Mouse (Mus musculus): Measurements from ENCODE around the gene Ubap2. TPM values are rescaled to one million over a fixed set of nuclear protein-coding genes. Genes with fewer than 3 reads are reported as not detected.

Ubap2 gene
- polyA plus RNA-seq, 1 experiment from 2014 or later = 87.0 TPM

- no peak for DNase-seq (ENCODE audit: low spot score)
- Histone ChIP-seq H3K9me3 (no peaks in the 10 kb centered on the region), H3K4me3 (no peak overlapping the region), H3K4me1 (no peaks in the 10 kb centered on the region), H3K36me3 (peaks cover 99% of the 10 kb centered on the region), H3K27ac (no peak overlapping the region), H3K27me3 (ENCODE audit: insufficient read depth, poor library complexity, severe bottlenecking) (no peaks in the 10 kb centered on the region)
- WGBS = 92% methylated on average over 7 of the region's 7 CpGs
These were observed 21.0 kb upstream of the Ubap2 start for GRCm38 (mm10) chr4:41295960-41296359.

DNA sequence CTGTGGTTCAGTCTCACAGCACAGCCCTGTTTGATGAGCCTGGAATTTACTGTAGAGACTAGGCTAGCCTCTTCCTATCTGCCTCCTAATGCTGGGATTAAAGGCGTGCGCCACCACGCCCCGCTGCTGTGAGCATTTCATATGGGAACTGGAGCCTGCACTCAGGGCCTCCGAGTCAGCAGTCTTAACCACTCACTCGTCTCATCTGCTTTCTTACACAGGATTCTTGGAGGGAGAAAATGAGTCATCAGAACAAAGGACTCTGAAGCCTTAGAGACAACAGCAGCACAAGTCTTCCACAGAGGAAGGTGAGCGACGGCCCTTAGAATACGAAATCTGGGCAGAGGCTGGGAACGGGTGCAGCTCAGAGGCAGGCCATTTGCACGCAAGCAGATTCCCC is 20.6 kb upstream of the Ubap2 start:
- Histone ChIP-seq H3K36me3 (peaks cover 99% of the 10 kb centered on the region), H3K27ac (no peak overlapping the region)
- no peak for DNase-seq (ENCODE audit: low spot score)

DNA sequence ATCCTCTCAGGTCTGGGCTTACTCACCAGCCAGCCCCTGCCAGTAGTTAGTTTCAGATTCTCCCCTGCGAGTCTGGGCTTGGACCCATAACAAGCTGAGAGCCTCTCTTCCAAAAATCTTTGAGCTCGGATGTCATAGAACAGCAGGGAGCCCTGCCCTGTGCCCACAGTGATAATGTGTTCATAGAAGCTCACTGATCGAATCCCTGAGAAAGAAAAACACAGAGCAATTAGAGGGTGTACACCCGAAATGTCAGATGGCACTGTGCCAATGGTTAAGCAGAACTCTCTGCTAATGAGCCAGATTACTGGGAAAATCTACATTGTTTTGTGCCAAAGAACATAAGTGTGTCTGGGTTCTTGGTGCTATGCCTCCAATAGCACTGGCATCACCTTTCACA is 19.0 kb upstream of the Ubap2 start:
- H3K4me3 ChIP-seq = no peak overlapping the region
- H3K9me3 ChIP-seq = no peaks in the 10 kb centered on the region
- DNase-seq (ENCODE audit: low spot score) = no peak
- H3K27ac ChIP-seq = no peak overlapping the region
- peaks cover 88% of the 10 kb centered on the region for H3K36me3 ChIP-seq
- no peaks in the 10 kb centered on the region for H3K4me1 ChIP-seq
- 91% methylated on average over 4 of the region's 4 CpGs for WGBS
- no peaks in the 10 kb centered on the region for H3K27me3 ChIP-seq (ENCODE audit: insufficient read depth, poor library complexity, severe bottlenecking)

More for the DNA sequence above, 20.6 kb upstream of the Ubap2 start:
- WGBS = 93% methylated on average over 11 of the region's 11 CpGs
- Histone ChIP-seq H3K9me3 (no peaks in the 10 kb centered on the region), H3K27me3 (ENCODE audit: insufficient read depth, poor library complexity, severe bottlenecking) (no peaks in the 10 kb centered on the region), H3K4me3 (no peak overlapping the region), H3K4me1 (no peaks in the 10 kb centered on the region)

DNA sequence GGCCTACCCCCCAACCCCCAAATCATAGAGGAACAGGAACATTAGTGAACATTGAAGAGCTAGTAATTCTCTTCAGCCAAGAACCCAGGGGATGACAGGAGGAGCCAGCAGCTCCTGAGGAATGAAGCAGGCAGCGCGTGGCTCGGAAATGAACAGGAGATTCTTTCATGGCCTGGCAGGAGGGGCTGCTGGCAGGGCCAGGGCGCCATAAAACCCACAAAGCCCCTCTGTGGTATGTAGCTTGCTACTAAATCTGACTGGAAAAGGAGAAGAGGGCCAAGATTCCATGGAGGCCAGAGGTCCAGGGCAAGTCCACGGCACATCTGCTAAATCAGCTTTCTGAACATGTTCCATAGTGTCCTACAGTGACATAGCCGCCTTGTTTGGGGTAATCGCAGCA is 14.9 kb upstream of the Ubap2 start:
- WGBS = 84% methylated on average over 7 of the region's 7 CpGs
- DNase-seq (ENCODE audit: low spot score) = no peak
- no peaks in the 10 kb centered on the region for H3K4me1 ChIP-seq
- H3K36me3 ChIP-seq = peaks cover 49% of the 10 kb centered on the region
- no peak overlapping the region for H3K4me3 ChIP-seq
- H3K9me3 ChIP-seq = no peaks in the 10 kb centered on the region
- no peaks in the 10 kb centered on the region for H3K27me3 ChIP-seq (ENCODE audit: insufficient read depth, poor library complexity, severe bottlenecking)
- no peak overlapping the region for H3K27ac ChIP-seq

DNA sequence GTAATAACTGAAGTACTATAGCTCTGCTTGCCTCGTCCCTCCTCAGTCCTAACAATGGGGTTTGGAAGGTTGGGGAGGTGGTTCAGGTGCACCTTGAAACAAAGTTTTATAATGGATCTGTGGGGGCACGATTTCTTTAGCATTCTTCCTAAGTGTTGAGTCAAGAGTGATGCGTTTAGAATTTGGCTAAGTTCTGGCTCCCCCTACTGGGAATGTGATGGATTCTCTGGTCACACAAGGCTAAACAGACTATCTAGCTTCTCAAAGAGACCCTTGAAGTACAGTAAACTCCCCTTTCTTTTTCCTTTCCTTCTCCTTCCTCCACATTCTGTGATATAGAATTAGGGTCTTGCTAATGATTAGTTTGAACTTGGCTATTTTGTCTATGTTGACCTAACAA is 11.5 kb upstream of the Ubap2 start:
- 17% methylated on average over 3 of the region's 3 CpGs for WGBS
- DNase-seq (ENCODE audit: low spot score) = no peak
- H3K9me3 ChIP-seq = no peaks in the 10 kb centered on the region

GRCm38 (mm10) chr4:41284087-41284486 is 9.1 kb upstream of the Ubap2 start:
- WGBS = 70% methylated on average over 2 of the region's 2 CpGs

More for the DNA sequence above, 11.5 kb upstream of the Ubap2 start:
- no peak overlapping the region for H3K27ac ChIP-seq
- no peak overlapping the region for H3K4me3 ChIP-seq
- no peaks in the 10 kb centered on the region for H3K4me1 ChIP-seq
- H3K36me3 ChIP-seq = peaks cover 15% of the 10 kb centered on the region
- no peaks in the 10 kb centered on the region for H3K27me3 ChIP-seq (ENCODE audit: insufficient read depth, poor library complexity, severe bottlenecking)

DNA sequence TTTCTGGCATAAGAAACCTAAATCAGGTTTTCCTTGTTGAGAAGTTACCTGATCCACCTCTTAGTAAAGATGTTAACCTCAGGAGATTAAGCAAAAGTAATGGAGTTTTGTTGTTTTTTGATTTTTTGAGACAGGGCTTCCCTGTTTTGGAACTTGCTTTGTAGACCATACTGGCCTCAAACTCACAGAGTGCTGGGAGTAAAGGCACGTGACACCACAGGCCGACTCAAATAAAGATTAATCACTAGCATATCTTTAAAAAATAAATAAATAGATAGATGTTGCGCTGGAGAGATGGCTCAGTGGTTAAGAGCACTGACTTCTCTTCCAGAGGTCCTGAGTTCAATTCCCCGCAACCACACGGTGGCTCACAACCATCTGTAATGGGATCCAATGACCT is 983 bp upstream of the Ubap2 start:
- peaks cover 4% of the 10 kb centered on the region for H3K36me3 ChIP-seq
- DNase-seq (ENCODE audit: low spot score) = no peak
- 69% methylated on average over 5 of the region's 5 CpGs for WGBS
- peak overlapping the region; percentile 82 for H3K4me3 ChIP-seq
- no peaks in the 10 kb centered on the region for H3K9me3 ChIP-seq
- no peaks in the 10 kb centered on the region for H3K27me3 ChIP-seq (ENCODE audit: insufficient read depth, poor library complexity, severe bottlenecking)
- H3K4me1 ChIP-seq = peaks cover 22% of the 10 kb centered on the region
- peak overlapping the region; percentile 99 for H3K27ac ChIP-seq

More at GRCm38 (mm10) chr4:41284087-41284486, 9.1 kb upstream of the Ubap2 start:
- Histone ChIP-seq H3K9me3 (no peaks in the 10 kb centered on the region), H3K27ac (no peak overlapping the region), H3K4me3 (no peak overlapping the region), H3K27me3 (ENCODE audit: insufficient read depth, poor library complexity, severe bottlenecking) (no peaks in the 10 kb centered on the region), H3K36me3 (no peaks in the 10 kb centered on the region), H3K4me1 (no peaks in the 10 kb centered on the region)
- no peak for DNase-seq (ENCODE audit: low spot score)

DNA sequence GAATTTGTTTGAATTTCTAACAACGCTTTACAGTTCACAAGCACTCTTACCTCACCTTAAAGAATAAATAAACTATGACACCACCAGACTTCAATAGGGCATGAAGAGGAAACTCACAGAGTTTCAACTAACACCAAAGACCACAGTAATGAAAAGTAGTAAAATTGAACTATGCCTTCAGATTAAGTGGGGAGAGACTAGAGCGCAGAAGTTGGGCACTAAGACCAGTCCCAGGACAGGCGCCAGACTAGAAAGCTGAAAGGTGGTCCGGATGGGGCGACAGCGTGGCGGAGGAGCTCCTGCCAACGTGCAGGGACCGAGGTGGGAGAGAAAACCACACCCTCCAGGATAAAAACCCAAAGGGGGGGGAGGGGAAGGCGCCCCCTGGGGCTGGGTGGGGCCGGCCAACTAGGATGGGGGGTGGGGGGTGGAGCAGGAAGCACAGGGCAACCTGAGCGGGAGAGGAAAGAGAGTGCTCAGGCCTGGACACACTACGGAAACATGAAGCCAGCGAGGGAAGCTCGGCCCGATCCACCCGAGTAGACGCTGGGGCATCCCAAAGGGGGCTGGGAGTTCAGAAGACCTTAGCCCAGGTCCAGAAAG is 466 bp downstream of the Ubap2 start:
- peaks cover 19% of the 10 kb centered on the region for H3K36me3 ChIP-seq
- under 1% methylated on average over 16 of the region's 18 CpGs for WGBS
- peak overlapping the region; percentile 82 for H3K4me3 ChIP-seq
- no peaks in the 10 kb centered on the region for H3K9me3 ChIP-seq
- no peak for DNase-seq (ENCODE audit: low spot score)
- peak overlapping the region; percentile 99 for H3K27ac ChIP-seq
- H3K4me1 ChIP-seq = peaks cover 22% of the 10 kb centered on the region
- H3K27me3 ChIP-seq (ENCODE audit: insufficient read depth, poor library complexity, severe bottlenecking) = no peaks in the 10 kb centered on the region

DNA sequence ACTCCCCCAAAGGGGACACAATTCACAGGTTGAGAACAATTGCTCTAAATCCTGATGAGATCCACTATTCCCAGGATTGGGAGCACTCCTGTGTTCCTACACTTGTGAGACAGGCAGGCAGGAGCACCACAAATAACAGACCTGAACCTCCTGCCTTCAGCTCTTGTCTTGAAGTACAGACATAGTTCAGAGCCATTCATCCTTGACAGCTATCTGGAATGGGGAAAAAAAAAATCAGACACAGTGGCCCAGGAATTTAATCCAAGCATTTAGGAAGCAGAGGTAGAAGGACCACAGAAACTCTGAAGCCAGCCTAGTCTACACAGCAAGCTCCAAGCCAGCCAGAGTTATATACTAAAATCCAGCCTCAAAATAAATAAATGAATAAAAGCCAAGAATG is 6.8 kb downstream of the Ubap2 start:
- DNase-seq (ENCODE audit: low spot score) = no peak
- no peaks in the 10 kb centered on the region for H3K9me3 ChIP-seq
- H3K4me1 ChIP-seq = peaks cover 20% of the 10 kb centered on the region
- H3K27me3 ChIP-seq (ENCODE audit: insufficient read depth, poor library complexity, severe bottlenecking) = no peaks in the 10 kb centered on the region
- H3K27ac ChIP-seq = no peak overlapping the region
- no peak overlapping the region for H3K4me3 ChIP-seq
- H3K36me3 ChIP-seq = peaks cover 40% of the 10 kb centered on the region

- 93% methylated on average over 4 of the region's 4 CpGs for WGBS
- Histone ChIP-seq H3K4me3 (no peak overlapping the region), H3K27ac (no peak overlapping the region), H3K9me3 (no peaks in the 10 kb centered on the region), H3K4me1 (peaks cover 7% of the 10 kb centered on the region; the same call in 1 of the 2 replicates), H3K36me3 (peaks cover 55% of the 10 kb centered on the region), H3K27me3 (ENCODE audit: insufficient read depth, poor library complexity, severe bottlenecking) (no peaks in the 10 kb centered on the region)
- DNase-seq (ENCODE audit: low spot score) = no peak
These were observed 8.6 kb downstream of the Ubap2 start for GRCm38 (mm10) chr4:41266350-41266749.

DNA sequence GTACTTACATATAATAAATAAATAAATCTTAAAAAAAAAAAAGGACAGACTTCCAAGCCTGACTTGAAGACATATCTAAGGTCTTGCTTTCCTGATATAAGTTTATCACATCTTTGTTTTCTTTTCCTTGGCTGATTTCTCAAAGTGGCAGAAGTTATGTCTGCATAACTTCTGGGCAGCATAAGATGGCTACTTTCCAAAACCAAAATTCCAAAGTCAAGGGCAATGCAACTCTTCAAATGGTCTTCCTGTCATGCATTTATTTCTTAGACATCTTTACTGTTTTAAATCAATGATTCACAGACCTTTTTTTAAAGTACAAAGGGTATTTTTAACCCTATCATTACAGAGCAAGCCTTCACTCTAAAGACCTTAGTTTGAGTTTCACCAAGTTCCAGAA is 14.3 kb downstream of the Ubap2 start:
- H3K27ac ChIP-seq = no peak overlapping the region
- H3K9me3 ChIP-seq = no peaks in the 10 kb centered on the region
- peaks cover 11% of the 10 kb centered on the region for H3K4me1 ChIP-seq
- DNase-seq (ENCODE audit: low spot score) = no peak
- H3K4me3 ChIP-seq = no peak overlapping the region
- H3K36me3 ChIP-seq = peaks cover 32% of the 10 kb centered on the region
- no peaks in the 10 kb centered on the region for H3K27me3 ChIP-seq (ENCODE audit: insufficient read depth, poor library complexity, severe bottlenecking)

GRCm38 (mm10) chr4:41259019-41259418 is 15.9 kb downstream of the Ubap2 start:
- DNase-seq (ENCODE audit: low spot score) = no peak
- peaks cover 20% of the 10 kb centered on the region; the same call in 1 of the 2 replicates for H3K36me3 ChIP-seq
- 92% methylated on average over 4 of the region's 4 CpGs for WGBS
- H3K27me3 ChIP-seq (ENCODE audit: insufficient read depth, poor library complexity, severe bottlenecking) = no peaks in the 10 kb centered on the region
- no peaks in the 10 kb centered on the region for H3K9me3 ChIP-seq
- peaks cover 15% of the 10 kb centered on the region for H3K4me1 ChIP-seq
- H3K4me3 ChIP-seq = no peak overlapping the region
- no peak overlapping the region for H3K27ac ChIP-seq

DNA sequence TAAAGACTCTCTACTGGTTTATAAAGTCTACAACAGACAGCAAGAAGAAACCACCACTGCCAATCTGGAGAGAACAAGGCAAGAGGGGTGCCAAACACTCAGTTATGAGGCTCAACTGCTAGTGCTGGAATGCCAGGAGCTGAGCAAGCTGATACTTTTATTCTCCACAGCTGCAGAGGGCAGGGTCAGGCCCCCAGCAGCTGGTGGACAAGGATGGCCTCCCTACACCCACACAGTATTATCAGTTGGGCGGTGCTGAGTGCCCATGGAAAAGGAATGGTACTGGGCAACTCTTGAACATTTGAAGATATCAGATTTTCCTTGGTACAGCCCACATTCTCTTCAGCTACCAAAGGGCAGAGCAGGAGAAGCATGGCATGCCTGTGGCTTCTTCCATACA is 17.2 kb downstream of the Ubap2 start:
- 77% methylated on average over 1 of the region's 1 CpGs for WGBS
- no peak overlapping the region for H3K4me3 ChIP-seq
- peaks cover 20% of the 10 kb centered on the region for H3K4me1 ChIP-seq
- DNase-seq (ENCODE audit: low spot score) = no peak
- peak overlapping the region; percentile 63; the same call in 1 of the 2 replicates for H3K27ac ChIP-seq
- no peaks in the 10 kb centered on the region for H3K27me3 ChIP-seq (ENCODE audit: insufficient read depth, poor library complexity, severe bottlenecking)
- no peaks in the 10 kb centered on the region for H3K9me3 ChIP-seq
- H3K36me3 ChIP-seq = peaks cover 17% of the 10 kb centered on the region; the same call in 1 of the 2 replicates
